Mouse (Mus musculus): ENCODE measurements around the gene Ano1. TPM values are rescaled to one million over a fixed set of nuclear protein-coding genes. Genes with fewer than 3 reads are reported as not detected.

The Ano1 gene
- polyA plus RNA-seq, 1 experiment from 2014 or later, result 14.3 TPM

GRCm38 (mm10) chr7:144760228-144760627, 8.5 kb upstream of the Ano1 start:
- no peak for ATAC-seq (replicated peaks; ENCODE audit: insufficient number of reproducible peaks, low FRiP score, low TSS enrichment)
- H3K4me2 ChIP-seq, result no peak overlapping the region
- H3K36me3 ChIP-seq (ENCODE audit: control insufficient read depth, insufficient read depth, low read length), result no peaks in the 10 kb centered on the region
- no peak overlapping the region for H3K27ac ChIP-seq (ENCODE audit: low read depth, low read length)
- no peaks in the 10 kb centered on the region for H3K9me3 ChIP-seq (replicated peaks; ENCODE audit: control insufficient read depth, low read length)
- H3K4me3 ChIP-seq (ENCODE audit: low read depth, low read length), result no peak overlapping the region
- peaks cover 14% of the 10 kb centered on the region for H3K4me1 ChIP-seq (ENCODE audit: control insufficient read depth, insufficient read depth, low read length)
- WGBS (ENCODE audit: insufficient replicate concordance), result 75% methylated on average over 9 of the region's 9 CpGs
- H3K9ac ChIP-seq (ENCODE audit: low read depth, low read length), result no peak overlapping the region
- H3K27me3 ChIP-seq (ENCODE audit: control insufficient read depth, insufficient read depth, low read length), result no peaks in the 10 kb centered on the region

- H3K9me3 ChIP-seq (replicated peaks; ENCODE audit: control insufficient read depth, low read length), result no peaks in the 10 kb centered on the region
- H3K27ac ChIP-seq (ENCODE audit: low read depth, low read length), result no peak overlapping the region
- H3K4me2 ChIP-seq, result no peak overlapping the region
- H3K4me1 ChIP-seq (ENCODE audit: control insufficient read depth, insufficient read depth, low read length), result peaks cover 14% of the 10 kb centered on the region
- no peak overlapping the region for H3K9ac ChIP-seq (ENCODE audit: low read depth, low read length)
- H3K27me3 ChIP-seq (ENCODE audit: control insufficient read depth, insufficient read depth, low read length), result no peaks in the 10 kb centered on the region
- no peaks in the 10 kb centered on the region for H3K36me3 ChIP-seq (ENCODE audit: control insufficient read depth, insufficient read depth, low read length)
- WGBS (ENCODE audit: insufficient replicate concordance), result 37% methylated on average over 2 of the region's 2 CpGs
- H3K4me3 ChIP-seq (ENCODE audit: low read depth, low read length), result no peak overlapping the region
- no peak for ATAC-seq (replicated peaks; ENCODE audit: insufficient number of reproducible peaks, low FRiP score, low TSS enrichment)
Measured at GRCm38 (mm10) chr7:144759455-144759854, 7.7 kb upstream of the Ano1 start.

- Histone ChIP-seq H3K36me3 (ENCODE audit: control insufficient read depth, insufficient read depth, low read length) (no peaks in the 10 kb centered on the region), H3K9ac (ENCODE audit: low read depth, low read length) (no peak overlapping the region), H3K9me3 (replicated peaks; ENCODE audit: control insufficient read depth, low read length) (no peaks in the 10 kb centered on the region), H3K4me3 (ENCODE audit: low read depth, low read length) (no peak overlapping the region), H3K4me1 (ENCODE audit: control insufficient read depth, insufficient read depth, low read length) (peaks cover 13% of the 10 kb centered on the region), H3K27ac (ENCODE audit: low read depth, low read length) (no peak overlapping the region; the same call in 1 of the 2 replicates), H3K4me2 (no peak overlapping the region), H3K27me3 (ENCODE audit: control insufficient read depth, insufficient read depth, low read length) (no peaks in the 10 kb centered on the region; the same call in 1 of the 2 replicates)
- no peak for ATAC-seq (replicated peaks; ENCODE audit: insufficient number of reproducible peaks, low FRiP score, low TSS enrichment)
- WGBS (ENCODE audit: insufficient replicate concordance), result 43% methylated on average over 11 of the region's 11 CpGs
Measured at GRCm38 (mm10) chr7:144755511-144756378, 4.0 kb upstream of the Ano1 start.

DNA sequence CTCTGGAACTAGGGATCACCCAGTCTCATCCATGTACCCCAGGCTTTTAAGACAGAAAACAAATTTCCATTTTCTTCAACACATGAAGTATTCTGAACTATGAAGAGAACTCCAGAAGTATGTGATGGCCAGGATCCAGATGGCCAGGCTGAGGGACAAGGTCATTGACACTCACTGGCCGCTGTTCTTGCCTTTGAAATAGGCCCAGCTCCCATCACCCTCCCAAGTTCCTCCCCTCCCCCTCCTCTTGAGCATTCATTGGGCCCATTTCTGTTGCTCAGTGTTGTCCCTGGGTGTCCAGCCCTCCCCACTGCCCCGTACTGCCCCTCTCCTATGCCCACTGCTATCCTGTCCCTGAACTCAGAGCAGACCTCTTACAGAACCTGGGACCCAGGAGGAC, 2.9 kb upstream of the Ano1 start:
- Histone ChIP-seq H3K9me3 (replicated peaks; ENCODE audit: control insufficient read depth, low read length) (no peaks in the 10 kb centered on the region), H3K27me3 (ENCODE audit: control insufficient read depth, insufficient read depth, low read length) (peaks cover 4% of the 10 kb centered on the region), H3K27ac (ENCODE audit: low read depth, low read length) (no peak overlapping the region), H3K4me1 (ENCODE audit: control insufficient read depth, insufficient read depth, low read length) (peaks cover 13% of the 10 kb centered on the region), H3K36me3 (ENCODE audit: control insufficient read depth, insufficient read depth, low read length) (no peaks in the 10 kb centered on the region), H3K9ac (ENCODE audit: low read depth, low read length) (no peak overlapping the region), H3K4me2 (no peak overlapping the region), H3K4me3 (ENCODE audit: low read depth, low read length) (no peak overlapping the region)
- WGBS (ENCODE audit: insufficient replicate concordance), result 82% methylated on average over 2 of the region's 2 CpGs
- ATAC-seq (replicated peaks; ENCODE audit: insufficient number of reproducible peaks, low FRiP score, low TSS enrichment), result no peak

DNA sequence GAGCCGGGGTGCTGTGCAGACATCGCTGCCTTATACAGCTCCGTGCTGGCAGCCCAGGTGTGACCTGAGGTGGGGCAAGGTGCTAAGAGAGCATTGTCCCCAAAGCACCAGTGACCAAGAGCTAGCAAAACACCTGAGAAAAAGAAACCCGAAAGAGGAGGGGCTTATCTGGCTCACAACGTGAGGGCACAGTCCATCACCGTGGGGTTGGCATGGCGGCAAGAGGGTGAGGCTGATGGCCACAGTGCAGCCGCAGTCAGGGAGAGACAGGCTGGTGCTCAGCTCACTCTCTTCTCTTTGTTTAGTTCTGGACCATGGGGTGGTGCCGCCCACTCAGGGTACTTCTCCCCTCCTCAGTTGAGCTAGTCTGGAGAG, 1.9 kb upstream of the Ano1 start:
- Histone ChIP-seq H3K27ac (ENCODE audit: low read depth, low read length) (no peak overlapping the region), H3K4me1 (ENCODE audit: control insufficient read depth, insufficient read depth, low read length) (peaks cover 9% of the 10 kb centered on the region; the same call in 1 of the 2 replicates), H3K4me2 (no peak overlapping the region), H3K36me3 (ENCODE audit: control insufficient read depth, insufficient read depth, low read length) (no peaks in the 10 kb centered on the region), H3K9me3 (replicated peaks; ENCODE audit: control insufficient read depth, low read length) (no peaks in the 10 kb centered on the region), H3K27me3 (ENCODE audit: control insufficient read depth, insufficient read depth, low read length) (peaks cover 4% of the 10 kb centered on the region), H3K4me3 (ENCODE audit: low read depth, low read length) (no peak overlapping the region), H3K9ac (ENCODE audit: low read depth, low read length) (no peak overlapping the region)
- no peak for ATAC-seq (replicated peaks; ENCODE audit: insufficient number of reproducible peaks, low FRiP score, low TSS enrichment)
- 81% methylated on average over 9 of the region's 9 CpGs for WGBS (ENCODE audit: insufficient replicate concordance)

DNA sequence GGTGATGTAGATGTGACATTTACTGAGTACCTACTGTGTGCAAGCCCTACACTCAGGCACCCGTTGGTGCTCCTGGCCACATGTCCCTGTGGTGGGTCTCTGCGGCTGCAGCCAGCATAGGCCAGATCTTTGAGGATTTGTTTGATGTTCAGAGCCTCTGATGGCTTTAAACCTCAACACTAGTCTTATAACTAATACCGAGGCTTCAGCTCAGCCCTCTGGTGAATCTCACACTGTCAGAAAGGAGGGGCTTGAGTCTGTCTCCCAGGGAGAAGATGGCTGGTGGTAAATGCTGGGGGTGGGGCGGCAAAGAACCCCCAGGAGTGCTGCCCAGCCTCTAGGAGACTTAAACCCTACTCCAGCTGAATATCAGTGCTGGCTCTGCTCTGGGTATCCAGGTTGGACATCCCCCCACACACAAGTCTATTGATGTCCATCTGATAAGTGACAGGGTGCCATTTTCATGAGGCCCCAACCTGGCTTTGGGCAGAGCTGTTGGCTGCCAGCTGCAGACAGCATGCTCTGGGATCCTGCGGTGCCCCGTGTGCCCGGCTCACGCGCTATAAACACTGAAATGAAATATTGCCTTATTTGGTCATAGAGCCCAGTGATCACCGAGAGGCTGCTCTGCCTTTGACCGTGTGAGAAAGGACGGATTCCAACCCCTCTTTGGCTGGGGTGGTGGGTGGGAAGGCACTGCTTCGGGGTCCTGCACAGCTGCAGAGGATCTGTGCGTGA, 1.3 kb upstream of the Ano1 start:
- Histone ChIP-seq H3K27ac (ENCODE audit: low read depth, low read length) (no peak overlapping the region), H3K4me1 (ENCODE audit: control insufficient read depth, insufficient read depth, low read length) (peaks cover 9% of the 10 kb centered on the region; the same call in 1 of the 2 replicates), H3K4me3 (ENCODE audit: low read depth, low read length) (no peak overlapping the region), H3K36me3 (ENCODE audit: control insufficient read depth, insufficient read depth, low read length) (no peaks in the 10 kb centered on the region), H3K27me3 (ENCODE audit: control insufficient read depth, insufficient read depth, low read length) (peaks cover 4% of the 10 kb centered on the region), H3K9ac (ENCODE audit: low read depth, low read length) (no peak overlapping the region), H3K4me2 (no peak overlapping the region), H3K9me3 (replicated peaks; ENCODE audit: control insufficient read depth, low read length) (no peaks in the 10 kb centered on the region)
- WGBS (ENCODE audit: insufficient replicate concordance), result 69% methylated on average over 14 of the region's 14 CpGs
- no peak for ATAC-seq (replicated peaks; ENCODE audit: insufficient number of reproducible peaks, low FRiP score, low TSS enrichment)

DNA sequence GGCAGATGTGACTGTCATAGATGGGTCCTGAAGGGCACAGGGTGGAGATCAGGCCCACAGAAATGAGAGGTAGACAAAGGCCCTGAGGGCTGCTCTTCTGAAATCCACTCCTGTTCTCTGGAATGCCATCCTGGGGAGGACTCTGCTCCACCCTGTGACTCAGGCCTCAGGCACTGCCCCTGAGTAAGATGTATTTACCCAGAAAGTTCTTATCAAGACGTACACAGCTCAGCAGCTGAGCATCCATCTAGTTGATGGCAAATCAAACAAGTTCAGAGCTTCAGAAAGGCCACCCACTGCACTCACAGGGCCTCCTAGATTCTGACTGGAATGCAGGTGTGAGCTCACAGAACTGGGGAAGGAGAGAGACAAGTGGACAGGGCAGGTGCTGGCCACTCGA, 4.0 kb downstream of the Ano1 start:
- H3K27ac ChIP-seq (ENCODE audit: low read depth, low read length), result no peak overlapping the region
- H3K4me2 ChIP-seq, result no peak overlapping the region
- H3K9ac ChIP-seq (ENCODE audit: low read depth, low read length), result no peak overlapping the region; the same call in 1 of the 2 replicates
- peaks cover 4% of the 10 kb centered on the region for H3K27me3 ChIP-seq (ENCODE audit: control insufficient read depth, insufficient read depth, low read length)
- H3K36me3 ChIP-seq (ENCODE audit: control insufficient read depth, insufficient read depth, low read length), result no peaks in the 10 kb centered on the region
- H3K4me3 ChIP-seq (ENCODE audit: low read depth, low read length), result no peak overlapping the region
- WGBS (ENCODE audit: insufficient replicate concordance), result 37% methylated on average over 2 of the region's 2 CpGs
- no peaks in the 10 kb centered on the region for H3K9me3 ChIP-seq (replicated peaks; ENCODE audit: control insufficient read depth, low read length)
- peaks cover 2% of the 10 kb centered on the region; the same call in 1 of the 2 replicates for H3K4me1 ChIP-seq (ENCODE audit: control insufficient read depth, insufficient read depth, low read length)
- ATAC-seq (replicated peaks; ENCODE audit: insufficient number of reproducible peaks, low FRiP score, low TSS enrichment), result no peak; the same call in 1 of the 2 replicates

DNA sequence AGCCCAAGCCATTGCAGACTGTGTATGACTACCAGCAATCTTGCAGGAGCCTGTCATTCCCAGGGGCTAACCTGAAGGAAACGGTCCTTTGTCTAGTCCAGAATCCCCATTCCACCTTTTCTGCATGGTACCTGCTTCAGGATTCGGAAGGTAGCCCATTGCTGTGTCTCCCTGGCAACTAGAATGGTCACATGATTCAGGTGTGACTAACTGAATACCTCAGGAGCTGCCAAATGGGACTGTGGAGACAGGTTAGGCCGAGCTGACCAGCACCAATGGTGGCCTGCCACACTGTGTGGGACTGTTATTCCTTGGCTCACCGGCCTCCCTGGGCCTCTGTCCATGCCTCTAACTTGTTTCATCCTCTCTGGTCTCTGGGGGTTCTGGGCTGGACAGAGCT, 5.3 kb downstream of the Ano1 start:
- H3K27me3 ChIP-seq (ENCODE audit: control insufficient read depth, insufficient read depth, low read length), result peaks cover 6% of the 10 kb centered on the region
- H3K4me1 ChIP-seq (ENCODE audit: control insufficient read depth, insufficient read depth, low read length), result peaks cover 2% of the 10 kb centered on the region; the same call in 1 of the 2 replicates
- no peak overlapping the region for H3K9ac ChIP-seq (ENCODE audit: low read depth, low read length)
- ATAC-seq (replicated peaks; ENCODE audit: insufficient number of reproducible peaks, low FRiP score, low TSS enrichment), result no peak
- no peaks in the 10 kb centered on the region for H3K9me3 ChIP-seq (replicated peaks; ENCODE audit: control insufficient read depth, low read length)
- H3K4me2 ChIP-seq, result no peak overlapping the region
- WGBS (ENCODE audit: insufficient replicate concordance), result 81% methylated on average over 4 of the region's 4 CpGs
- H3K4me3 ChIP-seq (ENCODE audit: low read depth, low read length), result no peak overlapping the region
- no peak overlapping the region for H3K27ac ChIP-seq (ENCODE audit: low read depth, low read length)
- no peaks in the 10 kb centered on the region for H3K36me3 ChIP-seq (ENCODE audit: control insufficient read depth, insufficient read depth, low read length)

All from heart, embryonic 11.5 days (tissue).